9 mouse cellular contexts compared by ENCODE assay signal in the genomic region with DNA sequence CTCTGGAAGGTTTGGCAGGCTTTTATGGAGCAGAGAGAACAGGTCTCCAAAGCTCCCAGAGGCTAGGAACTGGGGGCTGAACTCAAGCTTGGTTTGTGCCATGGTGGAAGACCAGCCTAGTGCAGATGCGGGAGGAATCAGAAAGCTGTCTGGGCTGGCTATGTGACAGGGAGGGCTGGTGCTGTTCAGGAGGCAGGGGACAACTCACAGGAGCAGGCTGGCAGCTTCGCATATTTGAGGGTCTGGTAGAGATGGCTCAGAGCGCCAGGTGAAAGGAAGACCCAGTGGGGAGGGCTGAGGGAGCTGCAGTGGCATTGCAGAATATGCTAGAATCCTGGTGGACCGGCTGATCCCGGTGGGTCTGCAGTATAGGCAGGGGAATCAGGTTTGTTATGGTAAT.
A peak's percentile ranks its signal among the peaks of the same experiment; 100 is the strongest.
DNase-seq lines count a peak whose midpoint lies in the region; ATAC-seq lines count a peak whose summit lies in the region.
"Had no signal": no experiment of that assay in that cellular context is flagged by ENCODE, and none has a peak within 500 bp of the region (broad histone marks: within the 10 kb centered on the region; RNA-seq: fewer than 3 reads in every experiment).

No protein-coding gene starts in this region.

- 0 out of 2 replicates have a peak overlapping the region, but pooled peaks have one; percentile 3 for H3K4me3 ChIP-seq in kidney, embryonic 14.5 days (ENCODE audit: low read length)
- peak overlapping the region; percentile 29; the same call in 1 of the 2 replicates for H3K4me3 ChIP-seq in embryonic facial prominence, embryonic 12.5 days
- H3K4me3 ChIP-seq in hindbrain, embryonic 14.5 days (replicated peaks; ENCODE audit: low read length): no peak overlapping the region
- H3K4me3 ChIP-seq in midbrain, embryonic 15.5 days: no peak overlapping the region
- H3K4me3 ChIP-seq: erythroblast, embryonic 14.5 days had no signal

- WGBS in kidney, embryonic 14.5 days: 47% methylated on average over 5 of the region's 5 CpGs
- 39% methylated on average over 5 of the region's 5 CpGs for WGBS in embryonic facial prominence, embryonic 12.5 days
- WGBS in hindbrain, embryonic 14.5 days: 20% methylated on average over 5 of the region's 5 CpGs
- WGBS in midbrain, embryonic 15.5 days: 16% methylated on average over 5 of the region's 5 CpGs

- H3K9ac ChIP-seq in kidney, embryonic 14.5 days (ENCODE audit: low read depth, low read length): peak overlapping the region; percentile 74
- H3K9ac ChIP-seq in embryonic facial prominence, embryonic 12.5 days: peak overlapping the region; percentile 66
- peak overlapping the region; percentile 63 for H3K9ac ChIP-seq in hindbrain, embryonic 14.5 days
- H3K9ac ChIP-seq in midbrain, embryonic 15.5 days: peak overlapping the region; percentile 33

- peaks cover 84% of the 10 kb centered on the region for H3K4me1 ChIP-seq in kidney, embryonic 14.5 days (ENCODE audit: control insufficient read depth, insufficient read depth, low read length)
- peaks cover 91% of the 10 kb centered on the region for H3K4me1 ChIP-seq in embryonic facial prominence, embryonic 12.5 days
- H3K4me1 ChIP-seq in hindbrain, embryonic 14.5 days (replicated peaks; ENCODE audit: control insufficient read depth, insufficient read depth, low read length): peaks cover 90% of the 10 kb centered on the region
- peaks cover 91% of the 10 kb centered on the region for H3K4me1 ChIP-seq in midbrain, embryonic 15.5 days

- no peaks in the 10 kb centered on the region for H3K9me3 ChIP-seq in kidney, embryonic 14.5 days (ENCODE audit: control insufficient read depth, low read length)
- H3K9me3 ChIP-seq in embryonic facial prominence, embryonic 12.5 days: no peaks in the 10 kb centered on the region
- no peaks in the 10 kb centered on the region for H3K9me3 ChIP-seq in hindbrain, embryonic 14.5 days (ENCODE audit: control insufficient read depth, low read length)
- H3K9me3 ChIP-seq in midbrain, embryonic 15.5 days: no peaks in the 10 kb centered on the region

- peak overlapping the region; percentile 56 for H3K4me2 ChIP-seq in kidney, embryonic 14.5 days (replicated peaks; ENCODE audit: low read depth, low read length)
- peak overlapping the region; percentile 57 for H3K4me2 ChIP-seq in embryonic facial prominence, embryonic 12.5 days (replicated peaks)
- H3K4me2 ChIP-seq in hindbrain, embryonic 14.5 days (replicated peaks): peak overlapping the region; percentile 59
- H3K4me2 ChIP-seq in midbrain, embryonic 15.5 days: peak overlapping the region; percentile 48

- H3K27me3 ChIP-seq in kidney, embryonic 14.5 days (ENCODE audit: control insufficient read depth, insufficient read depth, low read length): no peaks in the 10 kb centered on the region
- H3K27me3 ChIP-seq in embryonic facial prominence, embryonic 12.5 days: no peaks in the 10 kb centered on the region
- no peaks in the 10 kb centered on the region for H3K27me3 ChIP-seq in hindbrain, embryonic 14.5 days (ENCODE audit: control insufficient read depth, insufficient read depth, low read length)
- no peaks in the 10 kb centered on the region for H3K27me3 ChIP-seq in midbrain, embryonic 15.5 days (replicated peaks)

- no peaks in the 10 kb centered on the region for H3K36me3 ChIP-seq in kidney, embryonic 14.5 days (ENCODE audit: control insufficient read depth, insufficient read depth, low read length)
- H3K36me3 ChIP-seq in embryonic facial prominence, embryonic 12.5 days: no peaks in the 10 kb centered on the region
- no peaks in the 10 kb centered on the region for H3K36me3 ChIP-seq in hindbrain, embryonic 14.5 days (replicated peaks; ENCODE audit: control insufficient read depth, insufficient read depth)
- H3K36me3 ChIP-seq in midbrain, embryonic 15.5 days (replicated peaks): no peaks in the 10 kb centered on the region

- H3K27ac ChIP-seq in kidney, embryonic 14.5 days (ENCODE audit: low read depth, low read length): peak overlapping the region; percentile 100
- peak overlapping the region; percentile 100 for H3K27ac ChIP-seq in embryonic facial prominence, embryonic 12.5 days
- peak overlapping the region; percentile 99 for H3K27ac ChIP-seq in hindbrain, embryonic 14.5 days
- H3K27ac ChIP-seq in midbrain, embryonic 15.5 days: peak overlapping the region; percentile 99

- no peak for ATAC-seq in kidney, embryonic 14.5 days (ENCODE audit: low FRiP score, low TSS enrichment)
- ATAC-seq in embryonic facial prominence, embryonic 12.5 days (ENCODE audit: insufficient number of reproducible peaks, insufficient read depth, low FRiP score, low TSS enrichment): no peak
- ATAC-seq in hindbrain, embryonic 14.5 days (ENCODE audit: low FRiP score): no peak
- ATAC-seq in midbrain, embryonic 15.5 days (replicated peaks): no peak
- no peak for ATAC-seq in frontal cortex, adult (ENCODE audit: low TSS enrichment)
- no peak for ATAC-seq in monocyte, adult 5-6 weeks (replicated peaks; ENCODE audit: insufficient number of reproducible peaks, low FRiP score, low TSS enrichment, poor library complexity, severe bottlenecking)

- no peak for DNase-seq in kidney, adult 11 months
- DNase-seq in hindbrain, embryonic 14.5 days (ENCODE audit: low spot score): no peak
- DNase-seq in left cerebral cortex, adult 11 months (ENCODE audit: low spot score): no peak

Comparison
In these comparisons a context has a peak if more than half of its experiments do, and no peak if none do; other contexts are left out.
1. H3K4me3 ChIP-seq: peak in kidney, embryonic 14.5 days (single experiment) and embryonic facial prominence, embryonic 12.5 days (single experiment); none in hindbrain, embryonic 14.5 days (single experiment) and midbrain, embryonic 15.5 days (single experiment).
2. Peak in every context shown above with its lines, with median percentiles within 50 percentile points of each other: H3K27ac ChIP-seq, H3K4me2 ChIP-seq and H3K9ac ChIP-seq.